Mouse (Mus musculus): ENCODE measurements at regions not wholly inside any gene's neighbourhood (a gene's known extent, or its start where the extent isn't known, plus 50 kb on each side); places are given as distances from the start of the nearest gene placed in this dataset.
A peak's percentile ranks its signal among the peaks of the same experiment; 100 is the strongest.

GRCm38 (mm10) chr3:140179471-140179870 lies 974.0 kb downstream of the Stpg2 start:
- DNase-seq (ENCODE audit: extremely low spot score in 1 of 2, low spot score in 1 of 2): peak in 1 of 2 experiments; percentile 11

GRCm38 (mm10) chr3:140182690-140183089 lies 977.2 kb downstream of the Stpg2 start:
- no peak for DNase-seq (ENCODE audit: extremely low spot score in 1 of 2, low spot score in 1 of 2)

GRCm38 (mm10) chr3:140184899-140185525 lies 979.5 kb downstream of the Stpg2 start:
- DNase-seq (ENCODE audit: extremely low spot score in 1 of 2, low spot score in 1 of 2): no peak

GRCm38 (mm10) chr3:140205914-140206313 lies 1000.4 kb downstream of the Stpg2 start:
- DNase-seq (ENCODE audit: extremely low spot score in 1 of 2, low spot score in 1 of 2): no peak

- no peak for DNase-seq (ENCODE audit: extremely low spot score in 1 of 2, low spot score in 1 of 2)
These were observed 990.7 kb downstream of the Pdha2 start for GRCm38 (mm10) chr3:140221478-140221877.

GRCm38 (mm10) chr3:140230712-140231111 lies 981.4 kb downstream of the Pdha2 start:
- no peak for DNase-seq (ENCODE audit: extremely low spot score in 1 of 2, low spot score in 1 of 2)

GRCm38 (mm10) chr3:140233144-140233543 lies 979.0 kb downstream of the Pdha2 start:
- no peak for DNase-seq (ENCODE audit: extremely low spot score in 1 of 2, low spot score in 1 of 2)

- no peak for DNase-seq (ENCODE audit: extremely low spot score in 1 of 2, low spot score in 1 of 2)
These were observed 978.3 kb downstream of the Pdha2 start for GRCm38 (mm10) chr3:140233809-140234208.

GRCm38 (mm10) chr3:140239276-140239675 lies 972.9 kb downstream of the Pdha2 start:
- DNase-seq (ENCODE audit: extremely low spot score in 1 of 2, low spot score in 1 of 2): no peak

Small RNA genes in the stretch of these regions (microRNA-seq; reads per million reads assigned to microRNA genes)
- gene Mir7j: 18.5 to 18.6 reads per million in 2 experiments
